Mouse (Mus musculus): ENCODE results near the gene Uspl1.
A peak's percentile ranks its signal among the peaks of the same experiment; 100 is the strongest.
"Not testable (repeated sequence)": the region's sequence is repeated elsewhere in the genome, so short reads cannot be mapped to it uniquely, and the experiment has no call there.

Gene Uspl1

DNA sequence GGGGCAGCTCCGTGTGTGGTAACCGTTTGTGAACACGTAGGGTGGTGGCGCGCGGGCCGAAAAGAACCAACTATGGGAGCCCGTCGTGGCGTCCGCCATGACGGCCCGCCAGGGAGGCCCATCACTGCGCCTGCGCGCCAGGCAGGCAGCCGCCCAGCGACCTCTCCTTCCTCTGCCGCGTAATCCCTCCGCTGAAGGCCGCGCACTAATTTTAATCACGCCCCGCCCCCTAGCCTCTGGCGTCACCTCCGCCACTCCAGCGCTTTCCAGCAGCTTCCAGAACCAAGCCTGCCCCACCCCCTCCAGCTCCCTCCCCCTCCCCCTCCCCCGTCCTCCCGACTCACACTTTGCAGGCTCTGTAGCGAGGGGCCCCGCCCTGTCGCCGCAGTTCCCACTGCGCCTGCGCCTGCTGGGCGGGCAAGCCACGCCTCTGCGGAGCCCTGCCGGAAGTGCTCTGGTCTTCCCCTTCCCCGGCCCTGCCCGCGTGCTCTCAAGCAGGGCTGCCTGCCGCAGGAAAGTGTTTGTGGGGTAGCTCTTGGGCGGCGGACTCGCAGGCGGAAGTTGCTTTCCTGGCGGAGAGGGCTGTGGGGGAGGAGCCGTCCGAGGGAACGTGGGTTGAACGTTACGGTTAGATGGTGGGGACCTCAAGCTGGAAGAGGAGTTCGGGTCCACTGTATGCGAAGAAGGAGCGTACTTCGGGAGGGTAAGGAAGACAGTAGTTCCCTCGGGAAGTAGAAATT lies at the start of gene Uspl1, which contains the start of gene Hmgb1:
TSS of gene Uspl1 (plus strand) at position 247 of the 740 bp plus-strand sequence.
TSS of gene Hmgb1 (minus strand) at position 386 of the 740 bp plus-strand sequence.
- DNase-seq (ENCODE audit: low spot score in 2 of 2) = peak; percentile 95 to 98

DNA sequence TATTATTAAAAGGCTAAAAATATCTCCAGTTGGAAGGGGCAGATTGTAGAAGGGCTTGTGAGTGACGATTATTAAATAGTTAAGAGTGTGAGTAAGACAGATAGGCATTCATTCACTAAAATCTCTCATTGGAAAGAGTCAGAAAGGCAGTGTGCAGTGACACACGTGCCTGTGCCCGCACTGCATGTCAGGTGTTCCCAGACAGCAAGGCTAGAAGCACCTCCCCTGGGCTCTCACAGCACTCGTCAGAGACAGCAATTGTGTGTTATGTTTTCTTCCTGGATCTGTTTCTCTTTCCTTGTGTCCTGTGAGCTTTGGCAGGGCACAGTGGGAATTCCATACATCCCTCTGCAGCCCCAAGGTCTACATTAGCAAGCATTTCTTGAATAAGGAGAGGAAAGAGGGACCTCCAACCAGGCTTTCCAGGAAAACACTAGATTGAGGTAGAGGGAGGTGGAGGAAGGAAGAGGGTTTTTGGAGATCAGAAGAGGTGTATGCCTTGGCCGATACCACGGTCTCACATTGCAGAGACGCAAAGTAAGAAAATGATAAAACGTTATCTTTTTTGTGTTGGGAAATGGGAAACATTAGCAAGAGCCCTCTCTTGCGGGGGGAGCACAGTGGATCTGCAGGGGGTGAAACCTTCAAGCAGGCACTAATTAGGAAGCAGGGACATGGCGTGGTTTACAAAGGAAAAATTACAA lies 49.2 kb upstream of the Uspl1 start:
- no peak for DNase-seq (ENCODE audit: low spot score in 2 of 2)

DNA sequence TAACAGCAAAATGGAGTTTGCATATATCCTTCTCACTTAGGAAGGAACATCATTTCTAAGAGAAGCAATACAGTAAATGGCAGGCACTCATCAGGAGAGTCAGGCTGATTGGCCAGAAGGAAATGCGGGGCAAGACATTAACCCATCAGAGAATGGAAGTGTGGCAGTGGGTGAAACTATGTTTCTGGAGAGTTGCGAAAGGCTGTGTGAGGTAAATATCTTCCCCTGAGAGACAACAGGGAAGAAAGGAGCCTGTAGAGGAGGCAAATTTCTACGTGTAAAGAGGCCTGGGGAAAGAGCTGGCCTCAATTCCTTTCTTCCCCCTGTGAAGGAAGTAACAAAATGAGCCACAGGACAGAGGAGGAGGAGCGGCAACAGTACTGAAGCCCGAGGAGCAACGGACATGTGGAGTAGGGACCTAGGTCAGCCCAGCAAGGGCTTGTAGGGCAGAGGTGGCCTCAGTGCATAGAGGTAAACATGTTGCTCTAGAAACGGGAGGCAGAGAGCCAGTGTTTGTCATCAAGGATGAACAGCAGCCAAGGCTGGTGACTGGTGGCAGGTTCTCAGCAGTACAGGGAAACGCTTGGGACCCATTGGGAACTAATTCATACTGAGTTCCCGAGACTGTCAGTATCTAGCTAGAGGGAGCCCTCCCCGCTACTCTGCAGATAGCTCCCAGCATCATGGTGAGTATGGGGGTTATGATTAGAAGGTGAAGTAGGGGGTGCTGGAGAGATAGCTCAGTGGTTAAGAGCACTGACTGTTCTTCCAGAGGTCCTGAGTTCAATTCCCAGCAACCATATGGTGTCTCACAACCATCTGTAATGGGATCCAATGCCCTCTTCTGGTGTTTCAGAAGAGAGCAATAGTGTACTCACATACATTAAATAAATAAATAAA lies 48.4 kb upstream of the Uspl1 start:
- no peak for DNase-seq (ENCODE audit: low spot score in 2 of 2)

DNA sequence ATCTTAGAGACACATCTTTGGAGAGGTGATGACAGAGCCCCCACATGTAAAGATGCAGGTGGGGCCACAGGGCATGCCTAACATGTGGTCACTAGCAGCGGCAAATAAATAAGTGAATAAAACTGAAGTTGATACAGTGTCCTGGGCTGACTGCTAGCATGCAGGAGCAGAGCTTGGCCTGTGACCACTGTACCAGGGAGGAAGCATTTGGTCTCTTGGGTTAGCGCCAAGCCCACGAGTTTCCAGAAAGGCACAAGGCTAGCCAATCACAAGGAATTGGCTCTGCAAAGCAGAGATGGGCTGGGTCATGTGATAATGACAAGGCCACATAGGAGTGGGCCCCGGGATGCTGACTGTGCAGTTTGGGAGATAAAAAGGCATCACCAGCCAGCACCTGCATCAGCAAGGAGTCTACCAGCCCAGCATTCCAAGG lies 47.2 kb upstream of the Uspl1 start:
- no peak for DNase-seq (ENCODE audit: low spot score in 2 of 2)

DNA sequence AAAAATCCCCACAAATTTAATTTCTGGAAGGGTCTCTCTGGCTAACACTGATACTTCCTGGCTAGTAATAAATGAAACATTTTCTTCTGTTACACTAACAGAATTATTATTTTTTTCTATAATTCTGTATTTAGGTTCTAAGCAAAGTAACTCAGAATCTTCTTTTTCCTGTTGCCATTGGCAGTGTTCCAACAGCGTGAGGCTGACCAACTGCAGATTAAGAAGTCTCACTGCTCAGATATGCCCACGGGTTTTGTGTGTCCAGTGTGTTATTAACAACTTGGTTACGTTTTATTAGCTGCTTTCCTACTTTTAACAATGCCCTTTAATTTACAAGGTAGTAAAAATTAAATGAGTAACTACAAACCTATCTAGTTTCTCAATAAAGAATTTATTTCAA lies 46.7 kb upstream of the Uspl1 start:
- DNase-seq (ENCODE audit: low spot score in 2 of 2) = no peak

DNA sequence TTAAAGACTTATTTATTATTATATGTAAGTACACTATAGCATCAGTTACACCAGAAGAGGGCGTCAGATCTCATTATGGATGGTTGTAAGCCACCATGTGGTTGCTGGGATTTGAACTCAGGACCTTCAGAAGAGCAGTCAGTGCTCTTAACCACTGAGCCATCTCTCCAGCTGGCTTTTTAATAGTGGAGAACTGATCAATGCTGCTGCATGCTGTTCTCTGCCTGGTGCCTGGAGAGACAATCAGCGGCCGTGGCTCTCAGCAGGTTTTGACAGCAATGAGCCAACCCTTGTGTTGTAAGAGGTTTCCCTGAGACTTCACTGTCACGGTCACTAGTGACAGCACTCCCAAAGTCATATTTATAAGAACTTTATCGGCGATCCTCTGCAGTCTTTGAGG lies 46.1 kb upstream of the Uspl1 start:
- not testable (repeated sequence) for DNase-seq (ENCODE audit: low spot score in 2 of 2)

DNA sequence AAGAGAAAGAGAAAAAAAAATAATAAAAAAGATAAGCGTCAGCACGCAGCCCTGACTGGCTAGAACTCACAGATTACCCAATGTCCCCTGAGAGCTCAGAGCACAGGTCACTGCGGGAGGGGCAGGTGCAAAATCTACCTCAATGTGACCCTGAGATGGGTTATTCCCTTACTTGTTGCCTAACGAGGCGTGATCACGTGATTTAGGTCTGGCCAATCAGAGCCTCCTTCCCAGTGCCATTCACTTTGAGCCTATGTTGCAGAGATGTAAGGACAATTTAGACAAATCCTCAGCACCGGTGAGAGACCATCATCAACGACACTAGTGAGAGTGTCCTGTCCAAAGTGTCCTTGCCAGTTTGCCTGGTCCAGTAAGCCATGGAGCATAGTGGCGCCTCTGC lies 43.8 kb upstream of the Uspl1 start:
- DNase-seq (ENCODE audit: low spot score in 2 of 2) = no peak

DNA sequence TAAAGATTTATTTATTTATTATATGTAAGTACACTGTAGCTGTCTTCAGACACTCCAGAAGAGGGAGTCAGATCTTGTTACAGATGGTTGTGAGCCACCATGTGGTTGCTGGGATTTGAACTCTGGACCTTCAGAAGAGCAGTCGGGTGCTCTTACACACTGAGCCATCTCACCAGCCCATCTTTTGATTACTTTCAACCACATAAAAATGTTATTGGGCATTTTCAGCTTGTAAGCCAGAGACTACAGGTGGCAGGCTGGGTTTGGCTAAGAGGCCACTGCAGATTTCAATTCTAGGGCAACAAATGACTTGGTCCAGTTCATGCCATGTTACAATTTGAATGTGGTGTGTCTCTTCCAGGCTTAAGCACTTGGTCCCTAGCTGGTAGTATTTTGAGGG lies 43.0 kb upstream of the Uspl1 start:
- not testable (repeated sequence) for DNase-seq (ENCODE audit: low spot score in 2 of 2)

DNA sequence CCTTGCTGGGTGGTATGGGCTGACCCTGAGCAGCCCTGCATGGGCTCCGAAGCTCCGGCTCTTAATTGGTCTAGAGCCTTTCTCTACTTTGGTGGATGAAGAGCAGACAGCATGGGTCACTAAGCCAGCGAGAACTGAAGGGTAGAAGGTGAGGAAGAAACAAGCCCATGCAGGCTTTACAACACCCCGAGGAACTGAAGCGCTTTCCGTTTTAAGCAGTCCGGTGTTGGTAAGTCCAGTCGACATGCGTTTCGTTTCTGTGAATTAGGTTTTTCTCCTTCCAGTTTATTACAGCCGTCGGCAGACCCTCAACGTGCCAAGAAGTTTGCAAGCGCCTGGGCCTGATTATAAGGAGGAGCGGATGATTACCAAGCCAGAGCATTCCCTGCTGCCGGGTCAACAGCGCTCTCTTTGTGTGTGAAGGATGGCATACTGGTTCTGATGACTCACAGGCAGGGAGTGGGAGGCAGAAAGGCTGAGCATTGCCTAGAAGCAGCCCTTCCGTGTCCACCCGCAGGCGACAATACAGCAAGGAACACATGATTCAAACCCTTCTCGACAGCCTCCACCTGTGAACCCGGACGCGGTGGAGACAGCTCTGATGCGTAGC lies 40.3 kb upstream of the Uspl1 start:
- DNase-seq (ENCODE audit: low spot score in 2 of 2) = peak; percentile 20 to 27

DNA sequence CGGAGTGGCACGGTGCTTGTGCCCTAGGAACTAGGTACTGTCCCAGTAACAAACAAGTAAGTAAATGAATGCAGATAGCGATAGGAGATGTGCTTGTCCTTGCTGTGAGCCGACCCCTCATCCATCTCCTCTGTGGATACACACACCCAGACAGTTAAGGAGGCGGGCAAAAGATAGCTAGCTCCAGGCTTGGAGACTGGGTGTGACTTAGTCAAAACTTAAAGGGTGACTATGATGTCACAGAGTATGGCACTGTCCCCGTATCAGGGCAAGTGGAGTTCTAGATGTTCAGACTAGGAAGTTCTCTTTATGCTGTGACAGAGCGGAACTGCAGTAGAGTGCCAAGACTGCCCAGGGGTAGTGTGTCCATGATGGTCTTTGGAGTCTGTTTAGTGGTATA lies 37.5 kb upstream of the Uspl1 start:
- no peak for DNase-seq (ENCODE audit: low spot score in 2 of 2)

DNA sequence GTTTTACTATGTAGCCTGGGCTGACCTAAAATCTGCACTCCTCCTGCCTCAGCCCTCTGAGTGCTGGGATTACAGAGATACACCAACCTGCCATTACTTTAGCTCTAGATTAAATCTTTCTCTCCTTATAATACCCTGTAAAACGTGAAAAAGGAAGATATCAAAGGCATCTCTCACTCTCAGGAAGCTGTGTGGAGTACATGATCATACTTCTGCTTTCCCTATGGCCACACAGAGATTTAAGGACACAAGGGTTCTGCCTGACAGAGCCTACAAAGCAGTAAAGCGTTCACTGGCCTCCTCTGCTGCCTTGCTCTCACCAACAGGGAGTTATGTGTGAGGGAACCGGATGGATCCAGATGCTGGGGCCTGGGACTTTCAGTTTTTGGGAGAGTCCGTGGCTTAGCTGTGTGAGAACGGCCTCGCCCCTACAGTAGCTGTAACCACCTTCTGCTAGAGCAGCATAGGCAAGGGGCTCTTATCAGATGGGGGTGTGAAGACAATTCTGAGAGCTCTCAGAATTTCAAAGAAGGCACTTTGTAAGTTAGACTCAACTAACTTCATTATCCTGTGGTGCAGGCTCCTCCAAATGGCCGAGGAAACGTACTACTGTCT lies 36.7 kb upstream of the Uspl1 start:
- no peak for DNase-seq (ENCODE audit: low spot score in 2 of 2)

DNA sequence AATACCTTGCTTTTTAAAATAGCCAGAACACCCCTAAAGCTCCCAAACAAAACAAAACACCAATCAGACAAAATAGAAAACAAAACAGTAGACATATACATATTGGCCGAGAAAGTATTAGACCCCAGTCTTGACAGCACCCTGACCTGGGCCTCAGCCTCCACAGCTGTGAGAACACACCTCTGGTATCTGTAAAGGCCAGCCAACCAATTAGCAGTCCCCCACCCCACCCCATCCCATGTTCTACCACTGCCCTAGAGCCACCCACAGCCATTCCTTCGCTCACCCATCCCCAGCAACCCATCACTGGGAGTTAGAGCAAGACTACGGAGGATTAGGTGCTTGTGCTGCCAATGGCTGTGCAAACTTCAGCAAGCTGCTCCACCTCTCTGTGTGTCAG lies 33.3 kb upstream of the Uspl1 start:
- DNase-seq (ENCODE audit: low spot score in 2 of 2) = no peak

DNA sequence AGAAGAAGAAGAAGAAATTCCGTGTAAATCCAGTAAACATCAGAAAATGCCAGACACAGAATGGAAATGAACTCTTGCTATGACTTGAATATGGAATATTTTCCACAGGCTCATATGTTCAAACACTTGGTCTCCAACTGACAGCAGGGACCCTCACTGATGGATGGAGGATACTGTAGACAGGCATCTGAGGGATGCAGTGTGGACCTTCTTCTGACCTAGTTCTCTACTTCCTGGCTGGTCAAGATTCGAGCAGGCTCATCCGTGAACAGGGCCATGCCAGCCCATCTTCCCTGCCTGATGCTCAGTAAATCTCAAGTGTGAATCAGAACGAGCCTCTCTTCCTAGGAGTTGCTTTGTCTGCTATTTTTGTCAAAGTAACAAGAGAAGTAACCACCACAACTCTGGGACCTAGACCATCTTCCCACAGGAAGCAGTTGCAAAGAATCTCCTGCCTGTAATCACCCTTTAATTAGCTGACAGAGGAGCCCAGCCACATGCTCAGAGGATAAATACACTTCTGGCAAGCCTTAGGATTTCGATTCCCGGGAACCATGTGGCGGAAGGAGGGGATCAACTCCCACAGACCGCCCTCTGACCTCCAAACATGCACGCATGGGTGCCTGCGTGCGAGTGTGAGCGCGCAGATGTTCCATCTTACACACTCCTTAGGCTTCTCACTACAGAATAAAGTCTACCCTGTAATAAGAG lies 31.9 kb upstream of the Uspl1 start:
- DNase-seq (ENCODE audit: low spot score in 2 of 2) = no peak

DNA sequence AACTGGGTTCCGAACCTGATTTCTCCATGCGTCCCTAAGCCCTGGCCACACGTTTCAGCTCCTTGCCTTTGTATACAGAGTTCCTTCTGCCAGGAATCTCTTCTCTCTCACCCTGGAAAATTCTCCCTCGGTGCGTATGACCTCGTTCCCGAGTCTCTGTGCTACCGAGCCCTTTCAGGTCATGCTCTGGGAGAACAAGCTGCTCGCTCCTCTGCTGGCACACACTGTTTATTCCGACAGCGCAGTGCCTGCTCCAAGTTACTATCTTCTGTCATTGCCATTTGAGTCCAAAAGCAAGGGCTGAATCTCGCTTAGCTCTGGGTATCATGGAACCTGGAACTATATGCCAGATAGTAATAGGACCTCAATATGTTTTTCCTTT lies 31.4 kb upstream of the Uspl1 start:
- DNase-seq (ENCODE audit: low spot score in 2 of 2) = no peak

DNA sequence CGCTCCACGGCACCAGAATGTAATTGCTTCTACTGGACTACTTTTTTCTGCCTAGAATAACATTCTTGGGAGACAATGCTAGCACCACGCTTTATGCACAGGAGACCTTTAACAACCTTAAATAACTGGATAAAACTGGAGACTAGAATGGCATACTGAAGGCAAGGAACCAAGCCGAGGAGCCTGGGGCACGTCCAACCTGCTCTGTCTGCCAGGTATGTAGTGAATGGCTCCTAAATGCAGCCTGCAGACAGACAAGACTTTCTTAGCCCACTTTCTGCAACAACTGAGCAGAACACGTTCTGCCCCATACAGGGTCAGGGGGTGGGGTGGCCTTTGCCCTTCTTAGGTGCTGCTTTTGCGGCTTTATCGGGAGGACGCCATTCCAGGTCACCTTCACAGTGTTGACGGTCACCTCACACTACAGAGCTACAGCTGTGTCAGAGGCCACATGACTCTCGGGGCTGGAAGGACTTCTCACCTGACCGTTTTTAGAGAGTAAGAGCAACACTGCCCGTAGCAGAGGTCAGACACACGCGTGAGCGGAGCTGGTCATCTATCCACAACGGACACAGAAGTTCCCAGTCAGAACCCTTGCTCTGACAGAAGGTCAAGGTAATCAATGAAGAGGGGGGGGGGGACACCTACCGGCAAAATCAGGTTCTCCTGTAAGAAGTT lies 27.1 kb upstream of the Uspl1 start:
- no peak for DNase-seq (ENCODE audit: low spot score in 2 of 2)

DNA sequence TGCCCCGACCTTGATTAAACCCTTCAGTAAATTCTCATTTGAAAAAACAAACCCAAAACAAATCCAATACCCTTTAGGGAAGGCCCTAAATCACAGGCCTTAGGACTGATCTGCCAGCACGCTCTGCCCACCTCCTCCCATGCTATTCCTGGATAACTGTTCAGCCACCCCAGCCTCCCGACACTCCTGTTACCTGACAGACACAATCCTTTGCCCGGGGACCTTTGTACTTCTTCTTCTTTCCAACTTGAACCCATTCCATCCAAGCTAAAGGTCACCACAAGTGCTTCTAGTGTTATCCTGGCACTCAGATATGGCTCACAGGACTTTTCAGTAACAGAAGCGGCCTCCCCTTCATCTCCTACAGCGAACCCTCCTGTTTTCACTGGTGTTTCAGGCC lies 25.1 kb upstream of the Uspl1 start:
- no peak for DNase-seq (ENCODE audit: low spot score in 2 of 2)

DNA sequence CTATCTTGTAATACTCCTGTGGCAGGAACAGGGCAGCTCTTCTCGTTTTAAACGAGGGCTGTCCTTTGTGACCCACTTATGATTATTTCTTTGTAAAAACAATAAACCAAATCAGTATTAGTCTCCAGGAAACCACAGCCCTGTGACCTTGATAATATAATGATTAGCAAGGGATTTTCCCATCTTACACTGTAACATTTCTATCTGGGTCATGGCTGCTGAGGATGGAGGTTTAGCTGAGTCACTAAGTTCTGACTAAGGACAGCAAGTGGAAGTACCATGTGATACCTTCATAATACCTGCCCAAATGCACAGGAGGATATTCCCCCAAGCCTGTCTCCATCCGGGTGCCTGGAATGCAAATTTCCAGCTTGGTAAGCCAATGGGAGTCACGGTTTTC lies 23.7 kb upstream of the Uspl1 start:
- DNase-seq (ENCODE audit: low spot score in 2 of 2) = no peak

DNA sequence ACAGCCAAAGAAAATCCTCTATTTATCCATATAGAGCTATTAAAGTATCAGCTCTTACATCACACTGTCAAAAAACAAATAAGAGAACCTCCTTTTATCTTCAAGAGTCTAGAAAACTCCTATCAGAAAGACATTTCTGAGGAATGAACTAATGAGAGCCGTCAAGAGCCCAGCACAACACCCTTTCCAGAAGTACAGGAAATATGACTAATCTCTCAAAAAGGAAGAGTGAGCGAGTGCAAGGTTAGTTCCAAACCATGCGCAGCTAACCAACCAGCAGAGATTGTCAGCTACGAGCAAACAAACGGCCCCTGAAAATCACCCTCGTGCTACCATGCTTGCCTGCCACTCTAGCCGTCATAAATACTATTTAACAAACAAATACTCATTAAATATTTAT lies 21.3 kb upstream of the Uspl1 start:
- no peak for DNase-seq (ENCODE audit: low spot score in 2 of 2)

DNA sequence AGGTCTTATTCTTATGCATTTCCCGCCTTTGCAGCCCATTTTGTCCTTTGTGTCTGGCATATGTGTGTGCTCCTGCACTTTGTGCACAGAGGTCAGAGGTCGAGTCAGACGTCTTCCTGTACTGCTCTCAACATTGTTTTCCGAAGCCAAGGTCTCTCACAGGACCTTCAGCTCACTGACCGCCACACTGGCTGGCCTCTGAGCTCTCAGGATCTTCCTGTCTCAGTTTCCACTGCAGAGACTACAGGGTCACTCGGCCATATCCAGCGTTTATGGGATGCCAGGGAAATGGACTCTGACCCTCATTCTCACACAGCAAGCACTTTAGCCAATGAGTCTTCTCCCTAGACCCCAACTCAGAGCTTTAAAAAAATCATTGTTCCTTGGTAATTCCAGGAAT lies 19.3 kb upstream of the Uspl1 start:
- no peak for DNase-seq (ENCODE audit: low spot score in 2 of 2)

DNA sequence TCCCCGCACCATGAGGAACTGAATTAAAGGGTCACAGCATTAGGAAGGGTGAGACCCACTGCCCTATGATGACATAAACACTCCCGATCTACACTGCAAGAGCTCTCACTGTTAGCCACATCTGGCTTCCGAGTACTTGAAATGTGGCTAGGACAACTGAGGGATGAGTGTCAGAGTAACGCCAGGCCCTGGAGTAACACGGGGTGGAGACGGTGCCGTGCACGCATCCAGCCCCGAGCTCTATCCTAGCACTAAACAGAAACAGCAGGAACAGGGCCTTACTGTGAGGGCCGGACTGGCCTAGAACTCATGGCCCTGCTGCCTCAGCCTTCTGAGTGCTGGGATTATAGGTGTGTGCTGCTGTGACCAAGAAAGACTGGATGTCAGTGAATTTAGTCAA lies 18.1 kb upstream of the Uspl1 start:
- DNase-seq (ENCODE audit: low spot score in 2 of 2) = no peak

All from frontal cortex, postnatal 25 days (tissue).